Mouse (Mus musculus) forebrain, embryonic 12.5 days (tissue): ENCODE data around the gene Hils1. TPM values are rescaled to one million over a fixed set of nuclear protein-coding genes. Genes with fewer than 3 reads are reported as not detected.
"Not testable (repeated sequence)": the region's sequence is repeated elsewhere in the genome, so short reads cannot be mapped to it uniquely, and the experiment has no call there.

ENCODE experiments used
- ATAC-seq: fragments of 200-750 bp; cut with Nextera tagmentation; 2 replicates; pipeline ENCODE4 v1.8.0; 2017; ENCODE audit warnings: moderate TSS enrichment; ENCODE audit not compliant: low FRiP score
- H3K27ac ChIP-seq: fragments of 300-500 bp; sonication (generic); 2 replicates; pipeline ENCODE4 v1.5.1; 2016; ENCODE audit warnings: mild to moderate bottlenecking
- H3K27me3 ChIP-seq: fragments of 300-500 bp; sonication (generic); 2 replicates; pipeline ENCODE4 v1.6.1; 2016; ENCODE audit warnings: mild to moderate bottlenecking
- H3K36me3 ChIP-seq: fragments of 300-500 bp; sonication (generic); replicated peaks from 2 replicates; pipeline ENCODE4 v1.6.1; 2016; ENCODE audit warnings: mild to moderate bottlenecking
- H3K4me1 ChIP-seq: fragments of 300-500 bp; sonication (generic); 2 replicates; pipeline ENCODE4 v1.6.1; 2016
- H3K4me2 ChIP-seq: fragments of 300-500 bp; sonication (generic); 2 replicates; pipeline ENCODE4 v1.6.1; 2016; ENCODE audit warnings: mild to moderate bottlenecking, moderate library complexity
- H3K4me3 ChIP-seq: fragments of 300-500 bp; sonication (generic); replicated peaks from 2 replicates; pipeline ENCODE4 v1.5.1; 2016; ENCODE audit warnings: mild to moderate bottlenecking
- H3K9ac ChIP-seq: fragments of 300-500 bp; sonication (generic); 2 replicates; pipeline ENCODE4 v1.6.1; 2016; ENCODE audit warnings: mild to moderate bottlenecking
- H3K9me3 ChIP-seq: fragments of 300-500 bp; sonication (generic); 2 replicates; pipeline ENCODE4 v1.6.1; 2016
- whole genome bisulfite sequencing: fragments of 180-500 bp; shearing (Covaris S2); methylation state at CpG from one replicate; pipeline ENCODE4 v1.1.7; 2016; 5-methylcytosine and 5-hydroxymethylcytosine counted together
- polyA plus RNA-seq: library from polyadenylated mRNA; unstranded; fragments of >200 nt; fragmentation: Nextera tagmentation; extraction: Ambion mirVana; gene quantifications from 2 replicates; pipeline ENCODE4 v1.2.1, GENCODE M21; 2016

Gene Hils1
- polyA plus RNA-seq, 1 experiment from 2014 or later = not detected

DNA sequence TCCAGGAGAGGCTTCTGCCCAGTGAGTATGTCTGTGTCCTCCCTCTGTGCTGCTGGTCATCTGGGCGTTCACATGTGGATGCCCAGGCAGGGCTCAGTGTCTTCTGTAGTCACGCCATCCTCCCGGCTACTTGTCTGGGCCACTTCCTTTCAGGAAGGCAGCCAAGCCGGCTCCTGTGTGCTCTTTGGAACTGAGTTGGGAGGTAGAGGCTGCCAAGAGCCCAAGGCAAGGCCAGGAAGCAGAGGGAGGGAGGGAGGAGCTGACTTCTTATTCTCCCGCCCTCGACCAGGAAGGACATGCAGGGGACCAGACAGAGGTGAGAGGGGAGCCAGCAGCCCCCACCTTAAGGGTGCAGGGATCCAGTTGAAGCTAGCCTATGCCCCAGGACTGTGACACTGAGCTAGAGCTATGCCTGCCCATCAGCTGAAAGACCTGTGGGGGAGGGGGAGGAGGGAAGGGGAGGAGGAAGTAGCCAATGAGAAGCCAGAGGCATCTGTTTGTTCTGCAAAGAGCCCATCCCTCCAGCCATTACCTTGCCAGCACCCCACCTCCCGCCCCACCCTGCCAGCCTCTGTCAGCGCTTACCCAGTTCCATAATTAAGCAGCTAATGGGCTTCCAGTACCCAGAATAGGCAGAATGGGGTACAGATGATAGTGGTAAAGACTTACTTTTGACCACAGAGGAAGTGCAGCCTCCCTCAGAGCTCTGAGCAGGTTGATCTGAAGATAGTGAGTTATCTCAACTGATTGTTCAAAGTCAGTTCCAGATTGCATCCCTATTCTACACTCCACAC lies 9.1 kb upstream of the Hils1 start:
- H3K4me2 ChIP-seq = no peak overlapping the region
- H3K27me3 ChIP-seq = no peaks in the 10 kb centered on the region
- no peak for ATAC-seq
- H3K36me3 ChIP-seq = no peaks in the 10 kb centered on the region
- no peak overlapping the region for H3K9ac ChIP-seq
- no peaks in the 10 kb centered on the region for H3K9me3 ChIP-seq
- no peak overlapping the region for H3K4me3 ChIP-seq
- 30% methylated on average over 8 of the region's 8 CpGs for WGBS
- 0 out of 2 replicates have a peak overlapping the region, but pooled peaks have one; percentile 32 for H3K27ac ChIP-seq
- peaks cover 24% of the 10 kb centered on the region for H3K4me1 ChIP-seq

GRCm38 (mm10) chr11:94962534-94963101 lies 4.8 kb upstream of the Hils1 start:
- no peak overlapping the region for H3K9ac ChIP-seq
- WGBS = 87% methylated on average over 5 of the region's 5 CpGs
- no peak for ATAC-seq
- H3K9me3 ChIP-seq = no peaks in the 10 kb centered on the region
- no peak overlapping the region for H3K27ac ChIP-seq
- H3K4me1 ChIP-seq = peaks cover 10% of the 10 kb centered on the region
- H3K4me2 ChIP-seq = no peak overlapping the region
- H3K27me3 ChIP-seq = 0 out of 2 replicates have a peak, but pooled peaks cover 1% of the 10 kb centered on the region
- no peaks in the 10 kb centered on the region for H3K36me3 ChIP-seq
- H3K4me3 ChIP-seq = no peak overlapping the region

DNA sequence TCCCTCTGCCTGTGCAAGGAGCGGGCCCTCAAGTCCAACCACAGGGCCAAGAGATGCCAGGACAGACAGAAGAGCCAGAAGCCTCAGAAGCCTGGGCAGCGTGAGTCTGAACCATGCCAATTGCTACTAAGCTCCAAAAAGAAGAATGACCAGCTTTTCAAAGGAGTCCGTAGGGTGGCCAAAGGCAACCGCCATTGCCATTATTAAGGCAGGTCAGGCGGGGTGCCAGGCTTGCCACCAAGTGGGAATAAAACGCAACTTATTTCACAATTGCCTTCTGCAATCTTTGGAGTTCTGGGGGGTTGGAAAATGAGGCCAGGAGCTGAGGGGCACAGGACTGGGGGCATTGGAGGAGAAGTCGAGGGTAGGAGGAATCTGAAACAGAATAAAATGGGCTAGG lies 794 bp downstream of the Hils1 start:
- Histone ChIP-seq H3K9me3 (no peaks in the 10 kb centered on the region), H3K4me2 (no peak overlapping the region), H3K4me3 (no peak overlapping the region), H3K27me3 (peaks cover 13% of the 10 kb centered on the region; the same call in 1 of the 2 replicates), H3K4me1 (peaks cover 4% of the 10 kb centered on the region), H3K9ac (no peak overlapping the region), H3K36me3 (no peaks in the 10 kb centered on the region), H3K27ac (no peak overlapping the region)
- 79% methylated on average over 7 of the region's 7 CpGs for WGBS
- ATAC-seq = no peak

- H3K9ac ChIP-seq, H3K4me2 ChIP-seq, H3K4me3 ChIP-seq, H3K4me1 ChIP-seq, H3K9me3 ChIP-seq, ATAC-seq, H3K27ac ChIP-seq, H3K36me3 ChIP-seq: not testable (repeated sequence)
- H3K27me3 ChIP-seq = peaks cover 13% of the 10 kb centered on the region; the same call in 1 of the 2 replicates
- 98% methylated on average over 4 of the region's 4 CpGs for WGBS
Observed at GRCm38 (mm10) chr11:94969709-94970108, 2.3 kb downstream of the Hils1 start.

DNA sequence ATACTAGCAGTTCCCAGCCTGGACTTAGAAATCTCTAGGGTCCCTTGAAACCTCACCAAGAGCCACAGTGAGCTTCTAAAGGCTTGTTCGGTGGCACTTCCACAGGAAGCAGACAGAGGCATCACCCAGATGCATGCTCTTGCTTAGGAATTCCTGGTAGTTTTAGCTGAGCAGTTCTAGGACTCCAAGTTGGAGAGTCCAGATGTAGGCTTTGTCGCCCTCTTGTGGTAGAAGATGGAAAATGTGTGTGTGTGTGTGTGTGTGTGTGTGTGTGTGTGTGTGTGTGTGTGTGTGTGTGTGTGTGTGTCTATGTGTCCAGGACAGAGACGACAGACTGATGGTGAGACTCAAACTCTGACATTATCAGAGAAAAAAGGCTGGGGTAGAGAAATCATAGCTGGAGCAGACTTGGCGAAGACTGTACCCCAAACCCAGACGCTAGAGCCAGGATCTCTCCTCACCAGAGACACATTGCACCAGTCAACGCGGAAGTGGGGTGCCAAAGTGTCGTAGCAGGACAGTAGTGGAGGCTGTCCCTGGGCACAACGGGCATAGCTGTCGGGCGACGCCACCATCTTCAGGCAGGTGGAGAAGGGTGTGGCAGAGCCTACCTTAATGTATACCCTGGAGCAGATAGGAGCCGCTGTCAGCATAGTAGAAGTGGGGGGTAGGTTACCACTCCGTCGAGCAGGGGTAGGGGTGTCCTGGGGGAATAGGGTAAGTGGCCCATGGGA lies 3.0 kb downstream of the Hils1 start:
- Histone ChIP-seq H3K4me3 (no peak overlapping the region), H3K4me1 (peaks cover 7% of the 10 kb centered on the region), H3K9me3 (no peaks in the 10 kb centered on the region), H3K27me3 (peaks cover 13% of the 10 kb centered on the region; the same call in 1 of the 2 replicates), H3K36me3 (no peaks in the 10 kb centered on the region), H3K9ac (no peak overlapping the region), H3K27ac (no peak overlapping the region), H3K4me2 (no peak overlapping the region)
- ATAC-seq = peak; percentile 49; the same call in 1 of the 2 replicates
- 67% methylated on average over 15 of the region's 15 CpGs for WGBS

DNA sequence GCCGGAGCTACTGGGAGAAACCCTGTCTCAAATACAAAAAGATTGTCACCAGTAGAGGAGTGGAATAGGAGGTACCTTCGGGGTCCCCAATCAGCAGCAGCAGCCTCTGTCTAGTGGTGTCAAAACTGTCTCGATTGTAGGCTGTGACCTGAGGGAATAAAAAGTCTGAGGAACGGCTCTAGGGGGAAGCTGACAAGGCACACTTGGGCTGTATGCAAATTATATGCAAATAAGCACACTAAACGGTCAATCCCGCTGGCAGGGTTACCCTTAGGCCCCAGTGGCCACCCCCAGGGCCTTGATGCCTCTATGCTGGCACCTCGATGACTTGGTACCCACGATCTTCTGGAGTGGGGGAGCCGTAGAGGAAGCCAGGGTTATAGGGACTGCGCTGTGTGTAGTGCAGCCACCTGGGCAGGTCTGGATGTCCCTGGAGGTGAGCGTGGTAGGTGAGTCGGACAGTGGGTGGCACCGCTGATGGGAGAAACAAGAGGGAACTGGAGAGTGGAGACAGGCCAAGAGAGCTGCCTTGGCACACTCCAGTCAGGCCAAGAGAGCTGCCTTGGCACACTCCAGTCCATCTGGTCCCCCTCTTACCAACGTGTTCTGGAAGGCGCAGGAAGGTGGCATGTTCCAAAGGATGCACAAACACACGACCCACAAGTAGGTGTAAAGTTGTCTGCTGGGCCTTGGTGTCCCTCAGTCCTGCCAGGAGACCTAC lies 4.7 kb downstream of the Hils1 start:
- peaks cover 7% of the 10 kb centered on the region for H3K4me1 ChIP-seq
- no peak overlapping the region; the same call in 1 of the 2 replicates for H3K9ac ChIP-seq
- no peak overlapping the region for H3K27ac ChIP-seq
- no peaks in the 10 kb centered on the region for H3K36me3 ChIP-seq
- peaks cover 13% of the 10 kb centered on the region; the same call in 1 of the 2 replicates for H3K27me3 ChIP-seq
- no peak for ATAC-seq
- H3K4me3 ChIP-seq = no peak overlapping the region
- no peak overlapping the region for H3K4me2 ChIP-seq
- 69% methylated on average over 16 of the region's 16 CpGs for WGBS
- H3K9me3 ChIP-seq = no peaks in the 10 kb centered on the region

DNA sequence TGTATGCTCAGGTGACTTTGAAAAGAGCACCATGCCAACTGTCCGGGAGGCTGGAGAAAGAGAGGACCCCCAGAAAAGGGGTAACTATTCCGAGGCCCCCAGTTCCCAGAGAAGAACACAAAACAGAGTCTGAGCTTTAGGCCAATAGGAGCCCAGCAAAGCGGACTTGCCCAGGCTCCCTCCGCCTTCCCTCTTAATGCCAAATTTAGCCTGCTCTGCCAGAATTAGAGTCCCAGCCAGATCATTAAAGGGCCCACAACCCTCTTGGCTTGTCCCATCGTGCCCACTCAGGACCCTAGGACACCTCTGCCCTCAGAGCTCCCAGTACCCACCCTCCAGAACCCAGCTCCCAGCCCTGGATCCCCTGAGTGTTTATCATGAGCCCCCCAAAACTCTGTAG lies 5.5 kb downstream of the Hils1 start:
- peaks cover 9% of the 10 kb centered on the region; the same call in 1 of the 2 replicates for H3K27me3 ChIP-seq
- H3K4me1 ChIP-seq = peaks cover 8% of the 10 kb centered on the region
- no peak overlapping the region for H3K27ac ChIP-seq
- H3K9ac ChIP-seq = no peak overlapping the region
- 74% methylated on average over 5 of the region's 5 CpGs for WGBS
- H3K4me2 ChIP-seq = no peak overlapping the region
- H3K4me3 ChIP-seq = no peak overlapping the region
- H3K9me3 ChIP-seq = no peaks in the 10 kb centered on the region
- ATAC-seq = no peak
- no peaks in the 10 kb centered on the region for H3K36me3 ChIP-seq

DNA sequence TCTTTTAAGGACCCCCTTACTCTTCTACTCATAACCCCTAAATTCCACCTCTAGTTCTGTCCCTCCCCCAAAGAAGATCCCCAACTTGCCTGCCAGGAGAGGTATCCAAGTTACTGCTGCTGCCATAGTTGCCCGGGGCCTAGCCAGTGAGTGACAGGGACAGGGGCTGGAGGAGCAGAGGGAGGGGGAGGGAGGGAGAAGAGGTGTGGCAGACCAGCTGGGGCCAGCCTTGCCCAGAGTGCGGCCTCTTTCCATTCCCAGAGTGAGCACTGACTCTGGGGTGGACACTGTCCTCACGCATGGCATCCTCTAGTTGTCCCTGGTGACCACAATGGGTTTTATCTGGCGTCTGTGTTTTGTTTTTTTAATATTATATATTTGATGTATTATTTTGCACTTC lies 5.9 kb downstream of the Hils1 start:
- no peaks in the 10 kb centered on the region for H3K36me3 ChIP-seq
- no peak overlapping the region for H3K9ac ChIP-seq
- H3K4me1 ChIP-seq = peaks cover 12% of the 10 kb centered on the region
- peaks cover 7% of the 10 kb centered on the region; the same call in 1 of the 2 replicates for H3K27me3 ChIP-seq
- 44% methylated on average over 4 of the region's 4 CpGs for WGBS
- H3K27ac ChIP-seq = no peak overlapping the region
- H3K4me2 ChIP-seq = no peak overlapping the region
- ATAC-seq = no peak
- H3K4me3 ChIP-seq = no peak overlapping the region
- H3K9me3 ChIP-seq = no peaks in the 10 kb centered on the region

DNA sequence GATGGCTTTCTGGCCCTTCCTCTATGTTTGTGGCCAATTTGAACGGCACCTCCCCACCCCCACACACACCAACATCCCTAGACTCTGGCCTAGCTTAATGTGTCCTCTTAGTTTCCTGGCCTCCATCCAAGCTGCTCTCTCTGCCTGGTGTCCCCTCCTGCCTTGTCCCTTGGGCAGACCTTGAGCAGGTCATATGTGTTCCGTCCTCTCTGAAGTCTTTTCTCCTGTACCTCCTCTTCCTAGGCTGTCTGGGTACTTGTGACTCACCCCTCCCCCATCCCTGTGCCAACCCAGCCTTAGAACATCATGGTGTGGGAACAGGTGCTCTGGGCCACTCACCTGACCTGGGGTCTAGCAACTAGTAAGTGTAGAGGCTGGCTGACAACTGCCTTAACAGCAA lies 7.6 kb downstream of the Hils1 start:
- Histone ChIP-seq H3K9ac (no peak overlapping the region), H3K4me3 (no peak overlapping the region), H3K9me3 (no peaks in the 10 kb centered on the region), H3K27ac (no peak overlapping the region), H3K4me1 (peaks cover 22% of the 10 kb centered on the region), H3K27me3 (peaks cover 7% of the 10 kb centered on the region; the same call in 1 of the 2 replicates), H3K36me3 (no peaks in the 10 kb centered on the region), H3K4me2 (no peak overlapping the region)
- WGBS = 80% methylated on average over 2 of the region's 2 CpGs
- no peak for ATAC-seq

DNA sequence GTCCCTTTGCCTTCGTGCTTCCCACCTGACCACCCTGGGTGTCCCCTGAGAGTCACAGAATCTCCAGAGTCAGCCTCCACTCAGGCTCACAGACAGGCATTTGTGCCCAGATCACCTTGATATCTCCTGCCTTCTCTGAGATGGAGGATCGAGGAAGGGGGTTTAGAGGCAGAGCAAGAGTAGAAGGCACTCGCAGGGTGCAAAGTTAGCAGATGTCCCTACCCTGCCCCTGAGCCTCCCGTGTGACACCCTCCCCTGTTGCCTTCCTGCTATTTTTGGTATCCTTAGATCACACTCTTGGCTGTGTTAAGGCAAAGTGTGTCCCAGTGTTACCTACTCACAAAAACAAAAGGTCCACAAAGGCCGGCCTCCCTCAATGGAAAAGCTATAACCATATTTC lies 8.8 kb downstream of the Hils1 start, which contains the start of gene Sgca:
Sgca (minus strand) TSS at position 129 of the 400 bp plus-strand sequence.
- H3K36me3 ChIP-seq = no peaks in the 10 kb centered on the region
- H3K9me3 ChIP-seq = no peaks in the 10 kb centered on the region
- H3K4me1 ChIP-seq = peaks cover 22% of the 10 kb centered on the region
- 78% methylated on average over 5 of the region's 5 CpGs for WGBS
- H3K4me2 ChIP-seq = no peak within 1 kb of the TSS
- peaks cover 4% of the 10 kb centered on the region; the same call in 1 of the 2 replicates for H3K27me3 ChIP-seq
- ATAC-seq = no peak
- H3K4me3 ChIP-seq = no peak within 1 kb of the TSS
- H3K27ac ChIP-seq = no peak within 1 kb of the TSS
- H3K9ac ChIP-seq = no peak within 1 kb of the TSS

DNA sequence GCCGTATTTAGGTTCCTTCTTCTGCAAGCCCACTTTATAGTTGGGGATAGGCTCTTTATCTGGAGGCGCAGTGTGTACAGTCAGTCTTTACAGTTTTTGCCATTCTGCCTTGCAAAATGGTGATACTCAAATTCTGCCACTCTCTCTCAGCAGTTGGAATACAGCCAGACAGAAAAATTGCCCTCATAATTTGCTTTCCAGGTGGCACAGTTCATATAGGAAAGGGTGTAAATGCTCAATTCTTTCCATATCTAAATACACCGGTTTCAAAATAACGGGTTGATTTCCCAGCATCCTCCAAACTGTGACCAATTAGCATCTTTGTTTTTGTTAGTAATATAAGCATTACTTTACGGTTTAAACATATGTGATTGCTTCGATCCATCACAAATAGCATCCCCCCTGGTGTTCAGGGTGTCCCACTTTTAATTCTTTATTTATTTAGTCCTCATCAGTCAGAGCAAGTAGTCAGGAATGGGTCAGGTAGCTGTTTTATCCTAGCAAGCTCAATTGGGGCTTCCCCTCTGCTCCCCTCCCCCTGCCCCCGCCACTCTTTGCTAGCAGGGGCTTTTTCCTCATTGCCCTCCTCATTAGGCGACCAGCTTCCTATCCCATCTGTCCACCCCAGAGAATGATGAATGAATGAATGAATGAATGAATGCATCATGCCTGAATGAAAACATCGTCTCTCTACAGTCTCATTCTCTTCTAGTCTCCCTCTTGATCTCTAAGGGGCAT lies 11.0 kb downstream of the Hils1 start:
- Histone ChIP-seq H3K4me3 (peak overlapping the region; percentile 25), H3K27me3 (no peaks in the 10 kb centered on the region), H3K36me3 (no peaks in the 10 kb centered on the region), H3K9ac (peak overlapping the region; percentile 56; the same call in 1 of the 2 replicates), H3K4me2 (peak overlapping the region; percentile 47), H3K4me1 (peaks cover 17% of the 10 kb centered on the region), H3K9me3 (no peaks in the 10 kb centered on the region), H3K27ac (peak overlapping the region; percentile 90)
- 44% methylated on average over 9 of the region's 9 CpGs for WGBS
- peak; percentile 70 for ATAC-seq
